Mouse (Mus musculus) thymus, postnatal 4 days (tissue): ENCODE measurements around the gene Fam219a.

Source experiments
- DNase-seq: peaks from one replicate; pipeline ENCODE4 v3.0.0; 2021

Fam219a gene

GRCm38 (mm10) chr4:41553116-41553515, 16.2 kb downstream of the Fam219a start:
- no peak for DNase-seq

GRCm38 (mm10) chr4:41552529-41552928, 16.8 kb downstream of the Fam219a start:
- DNase-seq = peak; percentile 83

- DNase-seq = no peak
These were observed 22.3 kb downstream of the Fam219a start for GRCm38 (mm10) chr4:41547086-41547485.

- DNase-seq = peak; percentile 36
These were observed 23.4 kb downstream of the Fam219a start for GRCm38 (mm10) chr4:41545985-41546384.

GRCm38 (mm10) chr4:41542136-41542535, 27.2 kb downstream of the Fam219a start:
- DNase-seq = no peak

GRCm38 (mm10) chr4:41534866-41535265, 34.5 kb downstream of the Fam219a start:
- no peak for DNase-seq

- DNase-seq = peak; percentile 69
These were observed 36.9 kb downstream of the Fam219a start for GRCm38 (mm10) chr4:41532420-41532819.

GRCm38 (mm10) chr4:41527996-41528395, 41.3 kb downstream of the Fam219a start:
- no peak for DNase-seq

- no peak for DNase-seq
These were observed 42.3 kb downstream of the Fam219a start for GRCm38 (mm10) chr4:41527076-41527475.

GRCm38 (mm10) chr4:41526553-41526952, 42.8 kb downstream of the Fam219a start:
- no peak for DNase-seq

- no peak for DNase-seq
These were observed 44.5 kb downstream of the Fam219a start for GRCm38 (mm10) chr4:41524829-41525228.

- DNase-seq = no peak
These were observed 45.5 kb downstream of the Fam219a start for GRCm38 (mm10) chr4:41523839-41524238.

GRCm38 (mm10) chr4:41522788-41523187, 46.5 kb downstream of the Fam219a start:
- DNase-seq = peak; percentile 49

- DNase-seq = no peak
These were observed 47.2 kb downstream of the Fam219a start for GRCm38 (mm10) chr4:41522136-41522535.

GRCm38 (mm10) chr4:41520641-41521040, 48.7 kb downstream of the Fam219a start:
- DNase-seq = no peak

GRCm38 (mm10) chr4:41519195-41519594, 50.1 kb downstream of the Fam219a start:
- DNase-seq = no peak

- no peak for DNase-seq
These were observed 51.0 kb downstream of the Fam219a start for GRCm38 (mm10) chr4:41518349-41518748.

- no peak for DNase-seq
These were observed 52.1 kb downstream of the Fam219a start, which contains the start of gene 1110017D15Rik for GRCm38 (mm10) chr4:41517233-41517632. TSS of gene 1110017D15Rik (minus strand) at chr4:41517333.

GRCm38 (mm10) chr4:41513714-41514113, 55.6 kb downstream of the Fam219a start:
- DNase-seq = no peak

GRCm38 (mm10) chr4:41513309-41513708, 56.0 kb downstream of the Fam219a start:
- DNase-seq = no peak

GRCm38 (mm10) chr4:41507998-41508397, 61.3 kb downstream of the Fam219a start:
- DNase-seq = no peak

- no peak for DNase-seq
These were observed 61.9 kb downstream of the Fam219a start for GRCm38 (mm10) chr4:41507326-41507924.

- peak; percentile 86 for DNase-seq
These were observed 62.4 kb downstream of the Fam219a start for GRCm38 (mm10) chr4:41506906-41507305.

GRCm38 (mm10) chr4:41506156-41506555, 63.2 kb downstream of the Fam219a start:
- peak; percentile 65 for DNase-seq

GRCm38 (mm10) chr4:41505131-41505551, 64.2 kb downstream of the Fam219a start:
- peak; percentile 33 for DNase-seq
